Mouse (Mus musculus) telencephalon, adult 2 months (tissue): ENCODE data around the gene Tbc1d8b.
A peak's percentile ranks its signal among the peaks of the same experiment; 100 is the strongest.
"Not testable (repeated sequence)": the region's sequence is repeated elsewhere in the genome, so short reads cannot be mapped to it uniquely, and the experiment has no call there.

Experiments used
- DNase-seq: peaks from one replicate; pipeline ENCODE4 v3.0.0-alpha.2; 2011; ENCODE audit warnings: low read depth, low spot score

Gene Tbc1d8b

DNA sequence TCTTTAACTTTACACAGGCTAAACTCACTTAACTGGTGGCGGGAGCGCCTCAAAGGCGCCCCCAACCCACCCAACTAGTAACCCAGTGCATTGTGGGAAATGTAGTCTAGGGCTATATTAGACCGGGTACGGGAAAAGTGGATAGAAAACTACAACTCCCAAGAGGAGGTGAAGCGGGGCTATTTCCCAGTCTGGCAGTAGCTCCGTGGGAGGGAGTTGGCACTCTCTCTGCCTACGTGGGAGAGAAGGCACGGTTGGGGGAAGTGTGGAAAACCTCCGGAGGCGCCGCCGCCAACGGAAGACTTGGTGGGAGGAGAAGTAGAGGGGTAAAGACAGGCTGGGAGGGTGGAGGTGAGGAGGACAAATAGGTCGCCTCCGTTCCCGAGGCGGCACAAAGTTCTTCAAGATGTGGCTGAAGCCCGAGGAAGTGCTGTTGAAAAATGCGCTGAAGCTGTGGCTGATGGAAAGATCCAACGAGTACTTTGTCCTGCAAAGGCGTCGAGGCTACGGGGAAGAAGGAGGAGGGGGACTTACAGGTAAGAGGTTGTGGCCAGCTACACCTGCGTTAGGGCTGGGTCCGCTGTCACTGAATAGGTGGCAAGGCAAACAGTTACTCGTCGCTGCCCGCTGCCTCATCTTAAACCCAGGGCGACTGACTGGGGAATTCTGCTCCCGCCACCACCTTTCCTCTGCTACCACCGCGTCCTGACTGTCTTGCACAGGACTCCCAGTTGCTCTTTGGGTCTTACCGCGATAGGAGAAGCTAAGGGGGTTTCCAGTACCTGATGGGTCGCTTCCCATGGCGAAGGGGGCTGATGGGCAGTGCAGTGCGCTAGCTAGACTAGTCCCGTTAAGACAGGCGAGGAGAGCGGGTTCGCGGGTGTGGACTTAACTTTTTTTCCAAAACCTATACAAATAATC is at the start of gene Tbc1d8b:
Gene Tbc1d8b (plus strand): TSS at position 222 of the 921 bp plus-strand sequence.
- DNase-seq = peak; percentile 81

DNA sequence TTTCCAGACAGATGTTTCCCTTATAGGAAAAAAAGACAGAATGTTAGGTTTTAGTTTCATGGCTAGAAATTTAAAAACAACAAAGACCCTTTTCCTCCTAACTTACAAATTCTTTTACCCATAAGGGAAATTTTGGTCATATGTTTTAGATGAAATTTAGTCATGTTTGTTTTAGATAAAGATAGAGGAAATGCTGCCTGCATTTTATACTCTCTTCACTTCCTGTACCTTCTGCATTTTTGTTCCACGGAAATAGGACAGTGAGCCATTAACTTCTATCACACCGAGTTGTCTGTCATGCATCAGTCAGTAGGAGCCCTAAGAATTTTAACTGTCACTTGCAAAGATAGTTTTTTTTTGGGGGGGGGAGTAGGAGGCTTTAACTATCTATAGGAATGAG is 45.1 kb upstream of the Tbc1d8b start:
- DNase-seq = no peak

DNA sequence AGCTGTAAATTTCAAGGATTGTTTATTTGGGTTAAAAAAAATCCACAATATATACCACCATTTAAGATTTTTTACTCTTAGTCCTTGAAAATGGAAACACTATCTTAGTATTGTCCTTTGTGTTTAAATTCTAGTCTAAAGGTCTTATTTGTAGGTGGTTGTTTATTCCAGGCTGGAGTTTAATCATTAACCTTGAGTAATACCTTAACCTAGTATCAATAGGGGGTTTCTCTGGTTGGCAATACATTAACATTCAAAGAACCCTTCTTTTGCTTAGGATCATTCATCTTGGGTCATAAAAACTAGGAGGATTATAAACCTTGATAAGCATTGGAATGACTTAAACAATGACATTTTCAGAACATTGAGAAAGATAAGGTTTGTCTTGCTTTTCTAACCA is 44.4 kb upstream of the Tbc1d8b start:
- no peak for DNase-seq

DNA sequence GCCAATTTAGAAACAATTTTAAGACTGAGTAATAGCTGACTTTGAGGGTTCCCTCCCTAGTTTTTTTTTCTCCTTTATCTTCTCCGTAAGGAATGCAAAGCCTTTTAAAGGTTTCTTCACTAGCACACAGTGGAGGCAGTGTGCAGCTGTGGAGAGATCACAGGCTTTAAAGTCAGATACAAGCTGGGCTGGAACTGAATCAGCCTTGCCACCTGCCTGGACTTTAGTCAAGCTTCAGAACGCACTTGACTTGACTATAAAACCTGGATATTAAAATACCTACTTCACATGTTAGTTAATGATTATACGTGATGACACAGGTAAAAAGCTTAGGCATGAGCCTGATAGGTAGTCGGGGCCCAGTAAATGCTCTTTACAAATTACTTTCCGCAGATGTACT is 32.6 kb upstream of the Tbc1d8b start:
- no peak for DNase-seq

DNA sequence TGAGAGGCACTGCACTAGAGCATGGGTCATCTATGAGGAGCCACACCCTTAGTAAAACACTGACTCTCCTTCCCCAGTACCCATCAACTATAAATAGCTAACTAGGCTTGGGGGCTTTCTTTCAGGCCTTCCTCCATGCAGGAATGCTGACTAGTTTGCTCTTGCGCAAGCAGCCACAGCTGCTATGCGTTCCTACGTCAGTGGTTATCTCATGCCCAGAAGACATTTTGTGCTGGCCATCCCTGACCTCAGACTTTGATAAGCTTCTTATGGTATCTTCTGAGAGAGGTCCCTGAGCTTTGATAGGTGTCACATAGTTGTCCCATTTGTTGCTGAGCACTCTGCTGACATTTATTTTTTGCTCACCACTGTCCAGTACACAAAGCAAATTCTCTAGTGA is 31.5 kb upstream of the Tbc1d8b start:
- DNase-seq = no peak

DNA sequence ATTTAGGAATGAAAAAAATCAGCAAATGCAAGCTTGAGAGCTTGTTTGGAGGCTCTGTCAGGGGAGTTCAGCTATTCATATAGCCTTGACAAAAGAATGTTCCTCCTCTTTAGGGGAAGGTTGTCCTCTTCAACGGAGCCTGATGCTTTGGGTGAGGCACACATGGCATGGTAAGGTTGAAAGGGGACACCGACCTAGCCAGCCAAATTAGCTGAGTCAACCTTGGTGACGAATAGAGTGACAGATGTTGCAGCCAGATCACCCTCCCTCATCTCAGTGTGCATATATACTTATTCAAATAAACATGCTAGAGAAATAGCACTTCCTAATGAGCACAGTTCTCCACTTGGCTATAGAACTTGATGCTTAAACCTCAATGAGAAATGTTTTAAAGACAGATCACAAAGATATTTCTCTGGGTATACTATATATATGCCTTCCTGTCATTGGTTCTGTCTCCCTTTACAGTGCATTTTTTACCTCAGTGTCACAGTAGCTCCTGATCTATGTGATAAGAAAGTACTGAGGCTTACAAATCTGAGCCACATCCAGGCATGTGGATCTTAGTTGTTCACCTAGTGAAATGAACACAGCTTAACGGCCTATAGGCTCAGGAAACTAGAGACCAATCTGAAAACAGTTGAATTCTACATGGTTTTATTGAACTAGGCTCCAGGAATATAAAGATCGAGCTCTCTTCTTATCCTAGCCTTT is 30.3 kb upstream of the Tbc1d8b start:
- no peak for DNase-seq

DNA sequence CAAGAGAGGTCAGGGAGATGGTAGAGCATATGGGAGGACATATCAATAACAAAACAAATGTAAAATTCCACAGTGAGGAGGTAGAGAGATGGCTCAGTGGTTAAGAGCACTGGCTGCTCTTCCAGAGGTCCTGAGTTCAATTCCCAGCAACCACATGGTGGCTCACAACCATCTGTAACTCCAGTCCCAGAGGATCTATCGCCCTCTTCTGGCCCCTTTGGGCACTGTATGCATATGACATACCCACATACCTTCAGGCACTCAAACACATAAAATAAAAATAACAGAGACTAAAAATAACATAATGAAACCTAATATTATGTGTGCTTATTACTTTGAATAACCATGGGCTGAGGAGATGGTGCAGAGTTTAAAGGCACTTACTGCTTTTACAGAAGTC is 22.7 kb upstream of the Tbc1d8b start:
- no peak for DNase-seq

DNA sequence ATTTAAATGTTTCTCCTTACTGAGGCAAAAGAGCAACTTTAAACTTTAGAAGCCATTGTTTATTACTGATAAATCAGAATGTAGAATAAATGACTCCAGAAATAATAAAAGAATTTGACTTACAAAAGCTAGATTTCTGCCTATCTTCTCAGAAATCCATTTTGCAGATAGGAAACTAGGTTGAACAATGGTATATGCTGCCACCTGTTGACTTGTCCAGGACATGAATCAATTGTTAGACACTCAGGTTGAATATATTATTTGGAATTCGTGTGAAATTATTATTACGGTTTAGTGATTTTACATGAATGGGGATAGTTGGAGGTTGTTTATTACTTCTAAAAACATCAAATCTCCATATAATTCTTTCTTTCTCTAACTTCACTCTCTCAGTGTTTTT is 19.0 kb upstream of the Tbc1d8b start:
- no peak for DNase-seq

DNA sequence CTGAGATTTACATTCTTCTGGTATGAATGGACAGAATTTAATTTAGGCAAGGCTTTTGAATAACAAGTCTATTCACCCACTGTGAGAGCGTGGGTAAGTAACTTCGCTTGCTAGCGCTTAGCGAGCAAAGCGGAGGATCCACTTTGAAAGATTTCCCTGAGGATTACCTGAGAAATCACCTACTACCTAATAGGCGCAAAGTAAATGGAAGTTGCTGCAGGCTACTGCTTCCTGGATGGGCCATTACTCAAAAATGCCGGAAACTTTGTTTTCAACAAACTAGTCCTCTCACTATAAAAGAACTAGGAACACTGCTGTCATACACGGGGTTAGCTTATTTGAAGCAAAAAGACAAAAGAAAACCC is 404 bp upstream of the Tbc1d8b start:
- DNase-seq = no peak

DNA sequence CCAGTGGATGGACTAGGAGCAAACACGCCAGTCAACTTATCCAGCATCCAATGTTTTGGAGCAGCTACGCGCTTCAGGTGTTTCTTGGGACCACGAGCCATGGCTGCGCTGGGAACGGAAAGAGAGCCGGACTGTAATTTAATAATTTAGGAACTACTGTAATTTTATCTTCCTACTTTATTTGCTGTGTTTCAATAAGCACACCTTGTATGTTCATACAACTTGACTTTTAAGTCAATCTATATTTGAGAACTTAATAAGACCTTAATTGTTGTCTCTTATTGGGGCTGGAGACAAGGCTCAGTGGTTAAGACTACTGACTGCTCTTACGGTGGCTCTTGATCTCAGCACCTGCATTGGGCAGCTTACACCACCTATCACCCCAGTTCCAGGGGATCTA is 29.6 kb downstream of the Tbc1d8b start, which contains the start of gene Gm15013:
Gene Gm15013 (minus strand): TSS at position 101 of the 400 bp plus-strand sequence.
- DNase-seq = no peak

DNA sequence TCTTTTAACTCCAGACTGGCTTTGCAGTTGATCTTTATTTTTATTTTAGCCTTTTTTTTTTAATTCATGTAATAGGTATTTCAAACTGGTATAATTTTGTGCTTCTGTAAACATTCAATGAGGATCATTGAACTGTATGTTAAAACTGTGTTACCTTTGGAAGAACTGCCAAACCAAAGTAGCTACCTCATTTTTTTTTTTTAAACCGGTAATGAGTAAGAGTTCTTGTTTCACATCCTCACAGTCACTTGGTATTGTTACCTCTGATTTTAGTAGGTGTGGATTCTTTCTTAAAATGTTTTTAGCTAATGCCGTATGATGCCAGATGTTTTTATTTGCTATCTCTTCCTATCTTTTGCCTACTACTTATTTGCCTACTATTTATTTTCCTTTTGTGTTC is 37.6 kb downstream of the Tbc1d8b start:
- no peak for DNase-seq

DNA sequence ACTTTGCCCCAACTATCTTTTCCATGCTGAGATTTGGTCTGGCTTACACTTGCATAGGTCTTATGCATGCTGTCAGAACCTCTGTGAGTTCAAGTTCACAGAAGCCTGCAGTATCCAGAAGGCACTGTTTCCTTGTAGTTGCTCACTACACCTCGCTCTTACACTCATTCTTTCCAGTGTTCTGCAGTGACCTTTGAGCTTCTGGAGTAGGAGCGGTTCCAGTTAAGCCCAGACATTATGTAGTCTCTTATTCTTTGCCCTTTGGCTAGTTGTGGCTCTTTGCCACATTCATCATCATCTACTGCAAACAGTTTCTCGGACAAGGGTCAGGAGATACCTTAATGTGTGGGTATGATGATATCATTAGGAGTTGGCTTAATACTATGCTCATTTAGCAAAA is 45.7 kb downstream of the Tbc1d8b start:
- DNase-seq = no peak

DNA sequence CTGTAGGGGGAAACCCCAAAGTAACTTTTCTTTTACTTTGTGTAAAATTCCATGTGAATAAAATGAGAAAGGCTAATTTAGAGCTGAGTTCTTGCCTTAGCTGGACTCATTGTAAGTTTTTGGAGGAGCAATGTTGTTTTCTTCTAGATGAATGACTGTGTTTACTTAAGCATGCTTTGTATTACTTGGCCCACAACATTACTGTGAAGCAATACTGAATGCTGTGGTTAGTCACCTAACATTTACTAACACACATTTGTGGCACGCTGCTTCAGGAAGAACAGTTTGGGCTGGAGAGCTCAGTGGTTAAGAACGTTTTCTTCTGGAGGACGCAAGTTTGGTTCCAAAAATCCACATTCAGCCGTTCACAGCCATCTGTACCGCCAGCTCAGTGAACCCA is 52.3 kb downstream of the Tbc1d8b start:
- DNase-seq = no peak

DNA sequence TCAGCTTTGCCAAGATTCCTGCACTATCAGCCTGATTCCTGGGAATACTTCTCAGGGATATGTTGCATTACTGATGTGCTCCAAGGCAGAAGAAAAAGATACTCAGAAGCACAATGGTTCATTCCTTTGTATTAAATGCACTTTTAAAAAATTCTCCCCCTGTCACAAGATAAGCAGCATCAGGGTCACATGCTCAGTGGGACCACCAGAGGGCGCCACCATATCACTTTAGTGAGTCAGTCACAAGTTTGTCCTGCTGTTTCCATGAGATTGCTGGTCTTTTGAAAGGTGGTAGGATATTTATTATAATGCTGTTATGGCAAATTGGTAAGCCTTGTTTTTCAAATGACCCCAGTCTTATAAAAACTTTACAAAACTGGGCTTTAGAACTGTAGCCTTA is 67.1 kb downstream of the Tbc1d8b start:
- DNase-seq = no peak

DNA sequence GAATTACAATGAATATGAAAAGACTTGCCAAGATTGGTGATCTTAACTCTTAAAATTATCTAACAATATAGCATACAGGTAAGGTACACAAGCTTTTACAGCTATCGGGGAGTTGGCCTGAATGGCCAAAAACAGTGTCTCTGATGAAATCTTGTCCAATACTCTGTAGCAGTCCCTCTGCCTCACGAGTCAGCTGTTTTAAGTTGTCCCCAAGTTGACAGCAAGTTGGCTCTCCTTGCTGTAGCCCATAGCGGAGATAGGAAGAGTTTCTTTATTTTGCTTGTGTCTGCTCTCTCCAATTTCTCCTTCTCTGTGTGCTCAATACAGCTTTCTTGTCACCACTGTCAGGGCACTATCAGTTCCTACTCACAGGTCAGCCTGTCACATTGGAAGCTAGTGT is 73.8 kb downstream of the Tbc1d8b start:
- not testable (repeated sequence) for DNase-seq

DNA sequence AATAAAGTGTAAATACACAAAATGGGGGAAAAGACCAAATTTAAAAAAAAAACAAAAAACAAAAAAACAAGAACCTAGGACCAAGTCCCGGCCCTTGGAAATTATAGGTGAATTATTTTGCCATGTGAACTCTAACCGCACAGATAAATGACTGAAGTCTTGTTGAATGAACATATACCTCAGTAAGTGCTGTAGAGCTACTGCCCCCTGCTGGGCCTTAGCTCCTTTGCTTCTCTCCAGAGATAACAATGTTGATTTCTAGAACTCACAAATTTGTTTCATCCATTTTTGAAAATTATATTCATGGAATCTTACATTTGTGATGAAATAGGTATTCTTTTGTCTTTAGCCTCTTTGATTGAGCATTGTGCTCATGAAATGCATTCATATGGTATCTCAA is 77.8 kb downstream of the Tbc1d8b start:
- DNase-seq = no peak

DNA sequence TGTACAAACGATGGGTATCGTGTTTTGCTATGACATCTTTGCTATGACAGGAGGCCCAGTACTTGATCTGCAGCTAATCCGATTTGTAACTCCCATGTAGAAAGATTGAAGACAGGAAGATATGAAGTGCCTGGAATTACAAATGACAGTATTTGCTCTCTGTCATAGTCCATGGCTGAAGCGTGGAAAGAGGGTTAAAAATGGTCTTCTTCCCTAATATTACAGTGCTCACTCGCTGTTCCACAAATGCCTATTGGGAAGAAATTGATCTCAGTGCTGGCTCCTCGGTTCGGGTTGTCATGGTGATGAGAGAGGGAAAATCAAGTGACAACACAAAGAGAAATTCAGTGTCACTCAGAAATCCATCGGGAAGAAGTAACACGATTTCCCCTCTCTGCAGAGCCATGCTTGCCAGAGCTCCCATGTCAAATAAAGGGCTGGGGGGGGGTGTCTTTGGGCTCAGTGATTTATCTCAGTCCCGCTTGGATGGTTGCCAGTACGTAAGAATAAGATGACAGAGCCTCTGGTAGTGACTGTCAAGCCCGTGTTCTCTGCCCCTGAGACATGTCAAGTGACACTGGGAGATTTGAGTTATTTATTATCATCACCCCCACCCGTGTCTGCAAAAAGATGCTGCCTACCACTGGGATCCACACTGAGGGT is 85.3 kb downstream of the Tbc1d8b start:
- DNase-seq = no peak

DNA sequence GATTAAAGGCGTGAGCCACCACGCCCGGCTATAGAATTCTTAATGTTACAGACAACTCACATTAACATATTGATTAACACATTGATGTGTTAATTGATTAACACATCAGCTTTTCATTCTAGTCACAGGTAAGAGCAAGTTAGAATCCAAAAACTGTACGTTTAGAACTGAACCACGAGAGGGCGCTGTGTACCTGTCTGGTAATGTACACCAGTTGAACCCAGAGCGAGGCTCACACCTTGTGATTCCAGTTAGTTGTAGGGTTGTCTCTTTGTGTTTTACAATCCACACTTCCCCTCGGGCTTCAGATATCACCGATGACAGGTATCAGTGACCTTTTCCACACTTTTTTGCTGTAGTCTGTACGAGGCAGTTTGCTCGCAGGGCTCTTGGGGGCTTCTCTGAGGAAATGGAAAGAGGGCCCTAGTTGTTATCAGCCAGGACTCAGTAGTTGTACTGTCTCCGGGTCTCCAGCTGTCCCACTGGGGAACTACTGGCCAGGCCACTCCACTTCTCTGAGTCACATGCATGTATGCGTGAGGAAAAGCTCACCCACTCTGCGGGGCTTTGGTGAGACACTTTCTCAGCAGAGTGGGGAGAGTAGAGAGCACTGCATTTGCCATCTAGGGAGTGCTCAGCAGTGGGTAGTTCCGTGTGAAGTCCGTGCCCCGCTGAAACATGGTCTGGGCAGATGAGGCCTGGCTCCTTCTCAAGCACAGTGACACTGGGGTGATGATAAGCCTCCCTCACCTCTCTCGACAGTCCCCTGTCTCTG is 89.7 kb downstream of the Tbc1d8b start:
- no peak for DNase-seq

DNA sequence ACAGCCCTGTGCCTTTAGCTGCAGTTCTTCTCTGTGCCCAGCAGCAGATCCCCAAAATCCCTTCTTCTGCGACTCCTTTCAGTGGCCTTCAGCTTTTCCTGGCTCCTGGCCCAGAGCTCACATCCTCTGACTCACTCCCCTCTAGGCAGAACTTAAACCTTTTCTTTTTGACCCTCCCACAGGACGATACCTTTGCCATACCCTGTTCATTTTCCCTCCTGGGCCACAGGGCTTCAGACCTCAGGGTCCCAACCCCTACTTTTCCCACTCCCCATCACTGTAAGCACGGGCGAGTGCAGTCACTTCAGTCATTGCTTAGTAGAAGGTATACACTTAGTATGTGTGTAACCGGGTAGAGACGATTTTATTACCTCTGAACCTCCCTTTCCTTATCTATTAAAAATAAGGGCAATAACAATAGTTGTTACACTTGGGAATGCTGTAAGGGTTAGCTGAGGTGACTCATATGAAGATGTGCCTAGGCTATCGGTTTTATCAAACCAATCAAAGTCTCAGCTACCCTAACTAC is 90.4 kb downstream of the Tbc1d8b start:
- no peak for DNase-seq

DNA sequence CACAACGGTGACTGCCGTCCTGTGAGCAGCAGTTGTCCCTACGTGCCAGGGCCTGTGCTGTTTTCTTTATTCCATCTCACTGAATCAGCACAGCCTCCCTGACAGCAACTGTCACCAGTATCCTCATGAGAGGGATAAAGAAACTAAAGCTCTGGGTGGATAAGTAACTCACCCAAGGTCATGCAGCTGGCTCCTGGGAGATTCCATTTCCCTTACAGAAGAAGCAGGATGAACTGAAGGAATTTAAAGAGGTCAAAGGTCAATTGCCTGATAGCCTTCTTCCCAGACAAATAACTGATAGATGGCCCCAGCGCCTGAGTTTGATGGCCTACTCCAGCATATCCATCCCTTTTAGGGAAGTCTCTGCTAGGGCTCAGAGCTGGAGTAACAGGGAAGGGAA is 92.6 kb downstream of the Tbc1d8b start:
- DNase-seq = no peak

DNA sequence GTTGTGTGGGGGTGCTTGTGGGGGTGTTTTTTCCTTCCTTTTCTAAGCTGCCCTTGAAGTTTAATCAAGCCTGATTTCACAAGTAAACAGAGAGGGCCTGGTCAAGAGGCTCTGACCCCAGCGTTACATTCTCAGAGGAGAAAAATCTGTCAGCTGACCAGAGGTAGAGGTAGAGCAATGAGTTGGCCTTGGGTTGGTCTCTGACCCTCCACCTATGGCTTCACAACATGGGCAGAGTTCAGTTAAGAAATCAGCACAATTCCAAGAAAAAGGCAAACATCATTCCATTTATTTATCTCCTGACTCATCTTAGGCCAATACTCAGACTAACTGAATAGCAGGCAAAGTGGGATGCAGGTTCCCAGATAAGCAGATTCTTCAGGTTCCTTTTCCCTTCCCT is 94.1 kb downstream of the Tbc1d8b start:
- no peak for DNase-seq
